Mouse (Mus musculus): ENCODE measurements at regions not wholly inside any gene's neighbourhood (a gene's known extent, or its start where the extent isn't known, plus 50 kb on each side); places are given as distances from the start of the nearest gene placed in this dataset.

DNA sequence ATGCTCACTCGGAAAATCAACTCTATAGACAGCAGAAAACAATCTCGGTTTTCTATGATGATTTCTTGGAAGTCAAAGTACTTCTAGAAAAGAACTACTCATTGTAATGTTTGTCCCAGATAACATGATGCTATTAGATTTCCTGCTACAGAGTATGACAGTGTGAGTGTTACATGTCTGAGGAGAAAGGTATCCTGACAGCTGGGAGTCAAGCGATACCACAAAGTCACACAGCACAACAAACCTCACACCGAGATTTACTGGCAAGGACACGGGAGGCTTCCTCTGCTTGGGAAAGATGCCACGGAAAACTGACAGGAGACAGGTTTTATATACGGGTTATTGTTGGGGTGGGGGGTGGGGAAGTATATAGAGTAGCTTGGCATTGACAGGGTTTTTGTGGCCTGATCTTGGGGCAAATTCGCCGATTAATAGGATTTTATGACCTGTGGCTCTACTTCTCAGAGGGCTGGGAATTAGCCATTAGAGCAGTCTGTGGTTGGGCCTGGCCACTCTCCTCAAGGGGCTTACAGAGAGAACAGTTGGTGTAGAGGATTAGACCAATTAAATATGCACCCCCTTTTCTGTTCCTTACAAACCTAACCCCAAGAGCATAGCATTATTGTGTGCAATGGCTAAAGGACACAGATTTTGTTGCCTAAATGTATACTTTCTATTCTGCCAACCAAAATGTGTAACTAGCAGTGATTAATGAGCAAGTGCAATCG lies 209.2 kb upstream of the Sfrp2 start:
- 74% methylated on average over 10 of the region's 10 CpGs for WGBS
- H3K36me3 ChIP-seq = no peaks in the 10 kb centered on the region
- H3K4me1 ChIP-seq (replicated peaks) = peaks cover 13% of the 10 kb centered on the region
- H3K27me3 ChIP-seq = no peaks in the 10 kb centered on the region
- H3K9ac ChIP-seq = no peak overlapping the region
- H3K27ac ChIP-seq = no peak overlapping the region
- no peak for ATAC-seq (replicated peaks; ENCODE audit: insufficient number of reproducible peaks, insufficient read depth, low FRiP score, low read depth)
- no peak overlapping the region for H3K4me3 ChIP-seq
- H3K9me3 ChIP-seq (replicated peaks) = no peaks in the 10 kb centered on the region
- H3K4me2 ChIP-seq = no peak overlapping the region

- no peak overlapping the region for H3K4me3 ChIP-seq
- no peaks in the 10 kb centered on the region for H3K27me3 ChIP-seq
- no peaks in the 10 kb centered on the region for H3K9me3 ChIP-seq (replicated peaks)
- H3K4me2 ChIP-seq = no peak overlapping the region
- H3K36me3 ChIP-seq = no peaks in the 10 kb centered on the region
- WGBS = 68% methylated on average over 3 of the region's 3 CpGs
- H3K27ac ChIP-seq = no peak overlapping the region
- no peak for ATAC-seq (replicated peaks; ENCODE audit: insufficient number of reproducible peaks, insufficient read depth, low FRiP score, low read depth)
- peaks cover 3% of the 10 kb centered on the region for H3K4me1 ChIP-seq (replicated peaks)
- H3K9ac ChIP-seq = no peak overlapping the region
These were observed 204.1 kb upstream of the Sfrp2 start for GRCm38 (mm10) chr3:83562026-83562425.

- WGBS = 84% methylated on average over 4 of the region's 4 CpGs
- no peaks in the 10 kb centered on the region for H3K4me1 ChIP-seq (replicated peaks)
- ATAC-seq (replicated peaks; ENCODE audit: insufficient number of reproducible peaks, insufficient read depth, low FRiP score, low read depth) = no peak
These were observed 190.6 kb upstream of the Sfrp2 start for GRCm38 (mm10) chr3:83575526-83575925.

DNA sequence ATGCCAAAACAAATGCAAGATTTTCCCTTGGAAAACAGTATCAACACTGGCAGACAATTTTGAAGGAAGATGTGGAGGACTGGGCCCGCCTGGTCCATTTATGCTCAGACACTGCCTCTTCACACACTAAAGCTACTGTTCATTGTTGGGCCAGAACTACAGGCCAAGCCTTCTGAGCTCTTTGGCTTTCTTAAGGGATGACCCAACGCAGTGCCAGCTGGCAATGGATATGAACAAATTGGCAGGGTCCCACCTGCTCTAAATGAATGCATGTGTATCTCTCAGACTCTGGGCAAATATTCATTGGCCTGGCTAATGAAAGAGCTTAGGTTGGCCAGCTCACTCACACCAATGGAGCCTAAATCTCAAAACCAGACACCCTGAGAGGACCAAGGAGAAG lies 190.0 kb upstream of the Sfrp2 start:
- no peaks in the 10 kb centered on the region for H3K27me3 ChIP-seq
- no peaks in the 10 kb centered on the region for H3K4me1 ChIP-seq (replicated peaks)
- 79% methylated on average over 2 of the region's 2 CpGs for WGBS
- H3K9me3 ChIP-seq (replicated peaks) = no peaks in the 10 kb centered on the region
- H3K4me3 ChIP-seq = no peak overlapping the region
- H3K27ac ChIP-seq = no peak overlapping the region
- no peak overlapping the region for H3K4me2 ChIP-seq
- no peak overlapping the region for H3K9ac ChIP-seq
- no peaks in the 10 kb centered on the region for H3K36me3 ChIP-seq
- no peak for ATAC-seq (replicated peaks; ENCODE audit: insufficient number of reproducible peaks, insufficient read depth, low FRiP score, low read depth)

More at GRCm38 (mm10) chr3:83575526-83575925, 190.6 kb upstream of the Sfrp2 start:
- Histone ChIP-seq H3K27ac (no peak overlapping the region), H3K9ac (no peak overlapping the region), H3K36me3 (no peaks in the 10 kb centered on the region), H3K4me2 (no peak overlapping the region), H3K4me3 (no peak overlapping the region), H3K27me3 (no peaks in the 10 kb centered on the region), H3K9me3 (replicated peaks) (no peaks in the 10 kb centered on the region)

- Histone ChIP-seq H3K27me3 (no peaks in the 10 kb centered on the region), H3K4me2 (no peak overlapping the region), H3K27ac (no peak overlapping the region), H3K4me1 (replicated peaks) (no peaks in the 10 kb centered on the region), H3K4me3 (no peak overlapping the region), H3K9ac (no peak overlapping the region), H3K9me3 (replicated peaks) (no peaks in the 10 kb centered on the region), H3K36me3 (no peaks in the 10 kb centered on the region)
- WGBS = 75% methylated on average over 4 of the region's 4 CpGs
- ATAC-seq (replicated peaks; ENCODE audit: insufficient number of reproducible peaks, insufficient read depth, low FRiP score, low read depth) = no peak
These were observed 185.4 kb upstream of the Sfrp2 start for GRCm38 (mm10) chr3:83580766-83581165.

DNA sequence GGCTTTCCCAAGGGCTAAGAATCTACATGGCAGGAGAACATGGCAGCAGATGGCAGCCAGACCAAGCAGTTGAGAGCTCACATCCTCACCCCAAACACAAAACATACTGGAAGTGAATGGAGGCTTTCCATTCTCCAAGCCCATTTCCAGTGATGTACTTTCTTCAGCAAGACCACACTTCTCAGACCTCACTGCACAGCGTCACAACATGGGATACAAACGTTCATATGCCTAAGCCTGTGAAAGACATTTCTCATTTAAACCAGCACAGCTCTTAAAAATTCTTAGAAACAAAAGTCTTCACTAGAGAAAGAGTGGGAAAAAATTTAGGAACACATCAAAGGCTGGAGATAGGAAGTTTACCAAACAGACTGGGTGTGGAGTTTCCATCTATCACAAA lies 183.9 kb upstream of the Sfrp2 start:
- no peaks in the 10 kb centered on the region for H3K4me1 ChIP-seq (replicated peaks)
- H3K36me3 ChIP-seq = no peaks in the 10 kb centered on the region
- H3K9me3 ChIP-seq (replicated peaks) = no peaks in the 10 kb centered on the region
- H3K9ac ChIP-seq = no peak overlapping the region
- H3K27ac ChIP-seq = no peak overlapping the region
- H3K4me3 ChIP-seq = no peak overlapping the region
- WGBS = 74% methylated on average over 2 of the region's 2 CpGs
- ATAC-seq (replicated peaks; ENCODE audit: insufficient number of reproducible peaks, insufficient read depth, low FRiP score, low read depth) = no peak
- H3K4me2 ChIP-seq = no peak overlapping the region
- no peaks in the 10 kb centered on the region for H3K27me3 ChIP-seq

GRCm38 (mm10) chr3:83583071-83583672 lies 182.9 kb upstream of the Sfrp2 start:
- 78% methylated on average over 8 of the region's 8 CpGs for WGBS
- Histone ChIP-seq H3K4me1 (replicated peaks) (no peaks in the 10 kb centered on the region), H3K27me3 (no peaks in the 10 kb centered on the region), H3K36me3 (no peaks in the 10 kb centered on the region), H3K9ac (no peak overlapping the region), H3K4me2 (no peak overlapping the region), H3K9me3 (replicated peaks) (no peaks in the 10 kb centered on the region), H3K4me3 (no peak overlapping the region), H3K27ac (no peak overlapping the region)
- ATAC-seq (replicated peaks; ENCODE audit: insufficient number of reproducible peaks, insufficient read depth, low FRiP score, low read depth) = no peak

DNA sequence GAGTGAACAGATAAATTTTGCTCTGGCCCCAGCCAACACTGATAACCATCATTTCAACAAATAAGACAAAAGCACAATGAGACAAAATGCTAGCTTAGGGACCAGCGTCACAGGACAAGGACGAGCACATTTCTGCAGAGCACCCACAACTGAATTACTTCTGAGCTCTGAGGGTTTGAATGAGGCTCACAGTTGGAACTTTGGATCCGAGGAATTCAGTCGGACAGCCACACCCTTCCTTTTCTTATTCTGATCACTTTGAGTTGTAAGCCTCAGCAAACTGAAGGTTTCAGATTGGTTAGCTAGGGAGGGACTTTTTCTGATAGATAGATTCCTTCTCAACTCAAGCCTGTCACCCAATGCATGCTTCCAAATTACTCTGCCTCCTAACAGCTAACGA lies 180.0 kb upstream of the Sfrp2 start:
- no peaks in the 10 kb centered on the region for H3K27me3 ChIP-seq
- no peak for ATAC-seq (replicated peaks; ENCODE audit: insufficient number of reproducible peaks, insufficient read depth, low FRiP score, low read depth)
- H3K9ac ChIP-seq = no peak overlapping the region
- no peaks in the 10 kb centered on the region for H3K9me3 ChIP-seq (replicated peaks)
- 75% methylated on average over 5 of the region's 5 CpGs for WGBS
- H3K4me2 ChIP-seq = no peak overlapping the region
- no peaks in the 10 kb centered on the region for H3K36me3 ChIP-seq
- no peak overlapping the region for H3K4me3 ChIP-seq
- no peaks in the 10 kb centered on the region for H3K4me1 ChIP-seq (replicated peaks)
- H3K27ac ChIP-seq = no peak overlapping the region

DNA sequence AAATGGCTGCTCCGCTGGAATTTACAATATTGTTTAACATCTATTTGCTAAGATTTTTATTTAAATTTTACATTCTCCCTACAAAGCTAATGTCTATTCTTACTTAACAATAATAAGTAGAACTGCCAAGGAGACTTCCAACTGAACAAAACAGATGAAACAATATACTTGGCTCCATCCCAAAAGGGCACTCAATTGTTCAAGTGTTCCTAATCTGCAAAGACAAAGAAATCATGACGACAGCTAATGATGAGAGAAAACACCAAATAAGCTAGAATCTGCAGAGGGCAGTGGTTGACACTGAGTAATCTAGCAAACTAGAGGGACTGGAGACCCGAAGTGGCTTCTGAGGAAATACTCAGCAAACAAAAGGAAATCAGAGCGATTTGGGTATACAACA lies 179.6 kb upstream of the Sfrp2 start:
- H3K4me3 ChIP-seq = no peak overlapping the region
- WGBS = 55% methylated on average over 4 of the region's 4 CpGs
- H3K9ac ChIP-seq = no peak overlapping the region
- no peaks in the 10 kb centered on the region for H3K4me1 ChIP-seq (replicated peaks)
- H3K4me2 ChIP-seq = no peak overlapping the region
- no peaks in the 10 kb centered on the region for H3K36me3 ChIP-seq
- no peaks in the 10 kb centered on the region for H3K27me3 ChIP-seq
- H3K9me3 ChIP-seq (replicated peaks) = no peaks in the 10 kb centered on the region
- ATAC-seq (replicated peaks; ENCODE audit: insufficient number of reproducible peaks, insufficient read depth, low FRiP score, low read depth) = no peak
- no peak overlapping the region for H3K27ac ChIP-seq

DNA sequence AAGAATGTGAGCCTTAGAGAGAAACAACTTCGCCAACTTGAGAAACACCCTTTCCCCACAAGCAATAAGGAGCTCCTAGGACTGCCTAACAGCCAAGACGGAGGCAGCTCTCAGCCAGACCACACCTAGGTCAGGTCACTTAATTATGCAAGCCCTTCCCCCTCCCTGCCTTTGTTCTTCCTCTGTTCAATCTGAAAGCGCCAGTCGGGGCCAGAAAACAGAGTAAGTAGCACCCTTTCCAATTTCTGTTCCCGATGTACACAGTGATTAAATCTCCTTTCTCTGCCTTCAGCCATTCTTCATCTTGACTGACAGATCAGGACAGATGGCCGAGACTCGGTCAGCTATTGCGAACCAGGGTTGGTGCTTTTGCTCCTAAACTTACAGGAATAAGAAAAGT lies 177.0 kb upstream of the Sfrp2 start:
- Histone ChIP-seq H3K27me3 (no peaks in the 10 kb centered on the region), H3K27ac (no peak overlapping the region), H3K36me3 (no peaks in the 10 kb centered on the region), H3K9ac (no peak overlapping the region), H3K4me2 (no peak overlapping the region), H3K4me3 (no peak overlapping the region), H3K4me1 (replicated peaks) (no peaks in the 10 kb centered on the region), H3K9me3 (replicated peaks) (no peaks in the 10 kb centered on the region)
- WGBS = 48% methylated on average over 8 of the region's 8 CpGs
- no peak for ATAC-seq (replicated peaks; ENCODE audit: insufficient number of reproducible peaks, insufficient read depth, low FRiP score, low read depth)

DNA sequence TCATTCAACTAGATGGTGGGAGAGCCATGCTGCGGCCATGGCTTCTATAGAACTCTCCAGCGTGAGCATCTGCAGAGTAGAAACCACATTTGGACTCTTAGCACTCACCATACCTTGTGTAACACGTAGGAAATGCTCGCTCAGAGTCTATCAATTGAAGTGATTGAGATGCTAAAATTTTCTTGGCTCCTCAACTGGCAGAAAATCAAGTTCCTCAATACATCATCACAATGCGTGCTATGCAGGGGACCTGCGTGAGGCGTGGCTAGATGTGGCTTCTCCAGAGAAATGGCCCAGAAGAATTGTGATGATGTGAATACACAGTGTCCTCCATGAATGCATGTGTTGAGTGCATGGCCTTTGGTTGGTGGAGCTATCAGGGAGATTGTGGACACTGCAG lies 174.9 kb upstream of the Sfrp2 start:
- Histone ChIP-seq H3K9me3 (replicated peaks) (no peaks in the 10 kb centered on the region), H3K27ac (no peak overlapping the region), H3K4me3 (no peak overlapping the region), H3K27me3 (no peaks in the 10 kb centered on the region), H3K36me3 (no peaks in the 10 kb centered on the region), H3K4me2 (no peak overlapping the region), H3K9ac (no peak overlapping the region), H3K4me1 (replicated peaks) (no peaks in the 10 kb centered on the region)
- WGBS = 82% methylated on average over 7 of the region's 7 CpGs
- ATAC-seq (replicated peaks; ENCODE audit: insufficient number of reproducible peaks, insufficient read depth, low FRiP score, low read depth) = no peak

DNA sequence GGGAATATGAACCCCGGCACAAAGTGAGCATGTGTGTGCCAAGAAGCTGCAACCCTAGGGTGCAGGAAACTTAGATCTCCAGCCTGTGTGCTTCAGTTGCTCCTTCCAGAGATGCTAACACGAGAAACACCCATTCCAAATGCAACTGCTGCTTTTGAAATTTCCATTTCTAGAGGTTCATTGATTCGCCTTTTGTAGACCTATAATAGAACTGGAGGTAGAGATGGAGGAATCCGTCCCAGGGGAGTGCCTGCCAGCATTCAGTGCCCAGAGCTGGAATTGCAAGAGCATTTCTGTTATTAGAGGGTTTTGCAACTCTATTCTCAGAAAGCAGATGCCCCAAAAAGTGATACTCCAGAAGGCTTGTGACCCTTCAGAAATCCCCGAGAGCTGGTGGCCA lies 172.8 kb upstream of the Sfrp2 start:
- no peaks in the 10 kb centered on the region for H3K9me3 ChIP-seq (replicated peaks)
- H3K9ac ChIP-seq = no peak overlapping the region
- 74% methylated on average over 5 of the region's 5 CpGs for WGBS
- H3K36me3 ChIP-seq = no peaks in the 10 kb centered on the region
- no peaks in the 10 kb centered on the region for H3K4me1 ChIP-seq (replicated peaks)
- ATAC-seq (replicated peaks; ENCODE audit: insufficient number of reproducible peaks, insufficient read depth, low FRiP score, low read depth) = no peak
- no peak overlapping the region for H3K27ac ChIP-seq
- H3K4me3 ChIP-seq = no peak overlapping the region
- no peaks in the 10 kb centered on the region for H3K27me3 ChIP-seq
- no peak overlapping the region for H3K4me2 ChIP-seq

Data from heart, embryonic 15.5 days (tissue).